Mouse (Mus musculus) lung, adult 2 months (tissue): ENCODE measurements at regions not wholly inside any gene's neighbourhood (a gene's known extent, or its start where the extent isn't known, plus 50 kb on each side); places are given as distances from the start of the nearest gene placed in this dataset.

ENCODE experiments used
- DNase-seq: peaks from one replicate; pipeline ENCODE4 v3.0.0; 2022
- H3K4me1 ChIP-seq: fragments of 200-500 bp; 2 replicates; pipeline ENCODE4 v1.6.1; 2011; ENCODE audit warnings: low read length; ENCODE audit not compliant: control insufficient read depth, insufficient read depth
- H3K4me3 ChIP-seq: fragments of 200-500 bp; replicated peaks from 2 replicates; pipeline ENCODE3; 2011; ENCODE audit warnings: low read depth, mild to moderate bottlenecking, control low read depth, low read length; ENCODE audit errors: extremely low read depth
- CTCF ChIP-seq: fragments of 200-500 bp; IDR thresholded peaks from 2 replicates; pipeline ENCODE4 v1.5.1; 2011; ENCODE audit warnings: mild to moderate bottlenecking, low read length, control low read depth; ENCODE audit not compliant: insufficient read depth
- POLR2A ChIP-seq: fragments of 200-500 bp; IDR thresholded peaks from 2 replicates; pipeline ENCODE4 v1.6.1; 2011; ENCODE audit warnings: low read depth, mild to moderate bottlenecking, control low read depth, low read length, borderline replicate concordance; ENCODE audit errors: extremely low read depth
- WGBS: fragments of 180-500 bp; shearing (Covaris S2); methylation state at CpG from one replicate; pipeline ENCODE4 v1.1.7; 2018; 5-methylcytosine and 5-hydroxymethylcytosine counted together

GRCm38 (mm10) chr1:41276303-41276702 is 470.9 kb downstream of the Tmem182 start:
- no peak for TF ChIP-seq CTCF
- TF ChIP-seq POLR2A, result no peak
- no peak for DNase-seq
- WGBS, result 70% methylated on average over 6 of the region's 6 CpGs
- Histone ChIP-seq H3K4me1 (no peaks in the 10 kb centered on the region), H3K4me3 (no peak overlapping the region)

DNA sequence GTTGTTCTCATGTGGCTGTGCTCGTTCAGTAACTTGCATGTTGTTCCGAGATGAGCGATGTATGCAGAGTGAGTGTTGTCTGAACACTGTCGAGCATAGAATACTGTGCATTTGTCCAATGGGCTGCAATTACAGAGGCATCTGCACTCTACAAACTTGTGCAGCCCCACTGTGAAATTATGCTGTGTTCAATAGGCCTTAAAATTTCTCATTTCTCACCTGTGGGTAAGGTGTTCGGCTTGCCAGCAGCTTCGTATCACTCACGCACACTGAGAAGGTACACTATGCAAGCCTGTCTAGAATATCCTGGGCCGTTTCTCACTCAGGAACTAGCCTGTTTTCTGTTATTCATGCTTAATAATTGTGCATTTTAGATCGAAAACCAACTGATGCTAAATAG is 479.8 kb downstream of the Tmem182 start:
- Histone ChIP-seq H3K4me3 (no peak overlapping the region), H3K4me1 (no peaks in the 10 kb centered on the region)
- TF ChIP-seq POLR2A (no peak), CTCF (no peak)
- DNase-seq, result no peak
- WGBS, result 83% methylated on average over 9 of the region's 9 CpGs

DNA sequence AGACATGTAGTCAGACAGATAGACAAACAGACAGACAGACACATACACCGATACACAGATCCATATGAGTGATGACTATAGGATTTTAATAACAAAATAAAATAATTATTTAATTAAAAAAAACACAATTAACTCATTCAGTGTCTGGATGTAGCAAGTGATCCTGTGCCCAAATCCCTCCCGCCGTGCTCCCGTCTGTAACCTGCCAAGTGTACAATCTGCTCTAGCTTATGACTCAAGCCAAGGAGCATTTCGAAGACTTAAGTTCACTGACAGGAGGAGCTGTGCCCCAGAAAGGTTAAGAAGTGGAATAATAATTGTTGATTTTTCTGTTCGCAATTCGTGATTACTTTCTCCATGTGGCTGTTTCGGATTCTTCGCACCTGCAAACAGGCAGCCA is 480.8 kb downstream of the Tmem182 start:
- no peaks in the 10 kb centered on the region for H3K4me1 ChIP-seq
- no peak overlapping the region for H3K4me3 ChIP-seq
- DNase-seq, result no peak
- TF ChIP-seq POLR2A, result no peak
- no peak for TF ChIP-seq CTCF
- WGBS, result 90% methylated on average over 9 of the region's 9 CpGs

GRCm38 (mm10) chr1:41326861-41327480 is 521.6 kb downstream of the Tmem182 start:
- no peak overlapping the region for H3K4me3 ChIP-seq
- 35% methylated on average over 3 of the region's 3 CpGs for WGBS
- H3K4me1 ChIP-seq, result no peaks in the 10 kb centered on the region
- DNase-seq, result no peak
- no peak for TF ChIP-seq CTCF
- no peak for TF ChIP-seq POLR2A

DNA sequence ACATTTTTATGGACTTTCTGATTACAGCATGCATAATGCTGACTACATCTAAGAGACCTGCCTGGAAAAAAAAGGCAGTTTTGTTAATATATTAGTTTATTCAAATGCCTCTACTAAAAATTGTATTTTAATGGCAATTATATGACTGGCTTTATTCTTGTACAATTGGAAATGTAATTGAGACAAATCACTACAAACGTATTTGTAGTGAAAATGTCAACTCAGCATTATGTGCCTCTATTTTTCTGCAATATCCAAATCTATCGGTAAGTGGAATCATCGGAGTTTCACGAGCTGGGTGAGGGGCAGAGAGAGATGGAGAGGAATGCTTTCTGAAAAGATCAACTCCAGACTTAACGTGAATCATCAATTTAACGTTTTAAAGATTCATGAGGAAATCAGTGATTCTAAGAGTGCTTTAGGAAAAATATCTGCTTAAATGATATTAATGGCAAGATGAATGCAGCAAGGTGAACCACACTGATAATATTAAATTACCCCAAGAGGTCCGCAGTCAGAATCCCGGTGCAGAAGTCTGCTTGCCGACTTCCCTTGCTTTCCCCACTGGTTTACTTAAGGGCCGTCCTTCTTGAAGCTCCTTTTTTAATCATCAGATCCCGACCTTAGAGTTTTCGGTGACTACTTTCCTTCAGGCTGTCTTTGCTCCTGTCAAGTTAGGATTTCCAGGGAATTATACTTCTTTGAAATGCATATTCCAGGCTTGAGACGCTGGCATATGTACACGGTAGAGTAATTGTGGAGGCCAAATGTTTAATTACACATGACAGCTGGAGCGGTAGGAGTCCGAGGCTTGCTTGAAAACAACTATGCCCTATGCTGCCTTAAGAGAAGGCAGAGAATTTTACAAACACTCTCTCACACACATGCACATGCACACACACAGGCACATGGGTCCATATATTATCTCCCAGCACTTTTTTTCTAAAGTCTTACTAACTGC is 544.7 kb downstream of the Tmem182 start:
- DNase-seq, result no peak
- H3K4me3 ChIP-seq, result no peak overlapping the region
- TF ChIP-seq POLR2A, result no peak
- TF ChIP-seq CTCF, result no peak
- no peaks in the 10 kb centered on the region for H3K4me1 ChIP-seq
- 76% methylated on average over 16 of the region's 16 CpGs for WGBS

GRCm38 (mm10) chr1:41359061-41359460 is 553.7 kb downstream of the Tmem182 start:
- Histone ChIP-seq H3K4me3 (no peak overlapping the region), H3K4me1 (no peaks in the 10 kb centered on the region)
- no peak for DNase-seq
- TF ChIP-seq POLR2A, result no peak
- TF ChIP-seq CTCF, result no peak
- whole genome bisulfite sequencing, result 46% methylated on average over 4 of the region's 4 CpGs

DNA sequence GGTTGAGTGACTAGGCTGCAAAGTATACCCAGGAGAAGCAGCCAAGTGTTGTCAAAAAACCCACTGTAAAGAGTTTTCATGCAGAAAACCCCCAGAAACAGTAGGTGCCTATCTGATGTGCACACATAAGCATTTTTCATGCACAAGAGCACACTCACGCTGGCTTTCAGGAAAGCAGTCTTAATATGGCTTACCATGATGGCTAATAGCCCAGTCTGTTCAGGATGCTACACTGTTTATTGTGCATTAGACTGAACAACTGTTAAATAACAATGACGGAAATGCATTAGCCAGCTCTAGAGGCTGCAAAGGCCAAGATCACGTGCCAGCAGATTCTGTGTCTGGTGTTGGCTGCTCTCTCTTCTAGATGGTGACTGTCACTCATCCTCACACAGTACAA is 556.1 kb downstream of the Tmem182 start:
- Histone ChIP-seq H3K4me3 (no peak overlapping the region), H3K4me1 (no peaks in the 10 kb centered on the region)
- TF ChIP-seq POLR2A (no peak), CTCF (no peak)
- WGBS, result 54% methylated on average over 3 of the region's 3 CpGs
- no peak for DNase-seq

DNA sequence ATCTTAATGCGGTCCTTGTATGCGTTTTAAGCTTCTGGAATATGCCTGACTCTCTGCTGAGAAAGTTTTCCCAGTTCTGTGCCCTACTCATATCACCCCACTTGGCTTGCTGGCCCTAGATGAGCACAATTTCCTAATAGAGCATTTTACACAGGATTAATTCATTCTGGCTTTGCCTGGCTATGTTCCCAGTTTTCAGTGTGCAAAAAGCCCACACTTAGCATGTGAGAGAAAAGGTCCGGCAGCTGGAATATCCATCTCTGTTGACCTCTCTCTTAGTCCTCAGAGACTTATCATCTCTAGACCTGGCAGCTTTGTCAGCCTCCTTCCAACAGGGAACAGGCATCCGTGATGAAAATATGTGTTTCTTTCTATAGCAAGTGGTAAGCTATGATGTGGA is 574.6 kb downstream of the Tmem182 start:
- DNase-seq, result no peak
- H3K4me3 ChIP-seq, result no peak overlapping the region
- 64% methylated on average over 4 of the region's 4 CpGs for WGBS
- H3K4me1 ChIP-seq, result no peaks in the 10 kb centered on the region
- TF ChIP-seq CTCF (no peak), POLR2A (no peak)

- no peak for DNase-seq
- TF ChIP-seq CTCF, result no peak
- TF ChIP-seq POLR2A, result no peak
- Histone ChIP-seq H3K4me1 (no peaks in the 10 kb centered on the region), H3K4me3 (no peak overlapping the region)
- 69% methylated on average over 7 of the region's 7 CpGs for WGBS
Measured at GRCm38 (mm10) chr1:41381487-41381886, 576.1 kb downstream of the Tmem182 start.
